Mouse (Mus musculus): ENCODE data around the gene C530008M17Rik. TPM values are rescaled to one million over a fixed set of nuclear protein-coding genes. Genes with fewer than 3 reads are reported as not detected.

Gene C530008M17Rik
- polyA plus RNA-seq, 1 experiment from 2014 or later = 58.3 TPM

- Histone ChIP-seq H3K27me3 (ENCODE audit: control insufficient read depth, insufficient read depth, low read depth, low read length) (no peaks in the 10 kb centered on the region), H3K9ac (ENCODE audit: low read depth, low read length) (no peak overlapping the region; the same call in 1 of the 2 replicates), H3K4me1 (ENCODE audit: control insufficient read depth, insufficient read depth, low read length) (no peaks in the 10 kb centered on the region; the same call in 1 of the 2 replicates), H3K36me3 (ENCODE audit: control insufficient read depth, insufficient read depth, low read length) (no peaks in the 10 kb centered on the region), H3K27ac (ENCODE audit: low read length) (no peak overlapping the region), H3K4me3 (ENCODE audit: low read depth, low read length) (no peak overlapping the region), H3K4me2 (ENCODE audit: low read length) (no peak overlapping the region), H3K9me3 (replicated peaks; ENCODE audit: control insufficient read depth, low read length, poor library complexity, severe bottlenecking) (no peaks in the 10 kb centered on the region)
- 92% methylated on average over 15 of the region's 15 CpGs for WGBS
- no peak for ATAC-seq
These were observed 161.4 kb downstream of the C530008M17Rik start for GRCm38 (mm10) chr5:76817678-76818077.

- Histone ChIP-seq H3K9ac (ENCODE audit: low read depth, low read length) (no peak overlapping the region), H3K4me1 (ENCODE audit: control insufficient read depth, insufficient read depth, low read length) (no peaks in the 10 kb centered on the region; the same call in 1 of the 2 replicates), H3K9me3 (replicated peaks; ENCODE audit: control insufficient read depth, low read length, poor library complexity, severe bottlenecking) (no peaks in the 10 kb centered on the region), H3K36me3 (ENCODE audit: control insufficient read depth, insufficient read depth, low read length) (no peaks in the 10 kb centered on the region), H3K27me3 (ENCODE audit: control insufficient read depth, insufficient read depth, low read depth, low read length) (no peaks in the 10 kb centered on the region), H3K27ac (ENCODE audit: low read length) (no peak overlapping the region), H3K4me3 (ENCODE audit: low read depth, low read length) (no peak overlapping the region), H3K4me2 (ENCODE audit: low read length) (no peak overlapping the region)
- no peak for ATAC-seq
- 88% methylated on average over 6 of the region's 6 CpGs for WGBS
These were observed 162.5 kb downstream of the C530008M17Rik start for GRCm38 (mm10) chr5:76818807-76819206.

GRCm38 (mm10) chr5:76822097-76822496, 165.8 kb downstream of the C530008M17Rik start:
- H3K9me3 ChIP-seq (replicated peaks; ENCODE audit: control insufficient read depth, low read length, poor library complexity, severe bottlenecking) = no peaks in the 10 kb centered on the region
- no peak overlapping the region for H3K4me3 ChIP-seq (ENCODE audit: low read depth, low read length)
- H3K27me3 ChIP-seq (ENCODE audit: control insufficient read depth, insufficient read depth, low read depth, low read length) = no peaks in the 10 kb centered on the region
- no peaks in the 10 kb centered on the region for H3K36me3 ChIP-seq (ENCODE audit: control insufficient read depth, insufficient read depth, low read length)
- H3K4me1 ChIP-seq (ENCODE audit: control insufficient read depth, insufficient read depth, low read length) = no peaks in the 10 kb centered on the region
- H3K4me2 ChIP-seq (ENCODE audit: low read length) = no peak overlapping the region
- H3K9ac ChIP-seq (ENCODE audit: low read depth, low read length) = no peak overlapping the region
- no peak for ATAC-seq
- 87% methylated on average over 15 of the region's 15 CpGs for WGBS
- H3K27ac ChIP-seq (ENCODE audit: low read length) = no peak overlapping the region

- Histone ChIP-seq H3K27ac (ENCODE audit: low read length) (peak overlapping the region; percentile 76), H3K4me1 (ENCODE audit: control insufficient read depth, insufficient read depth, low read length) (no peaks in the 10 kb centered on the region; the same call in 1 of the 2 replicates), H3K36me3 (ENCODE audit: control insufficient read depth, insufficient read depth, low read length) (no peaks in the 10 kb centered on the region), H3K4me3 (ENCODE audit: low read depth, low read length) (no peak overlapping the region), H3K9ac (ENCODE audit: low read depth, low read length) (no peak overlapping the region), H3K27me3 (ENCODE audit: control insufficient read depth, insufficient read depth, low read depth, low read length) (no peaks in the 10 kb centered on the region), H3K9me3 (replicated peaks; ENCODE audit: control insufficient read depth, low read length, poor library complexity, severe bottlenecking) (no peaks in the 10 kb centered on the region), H3K4me2 (ENCODE audit: low read length) (no peak overlapping the region)
- 53% methylated on average over 7 of the region's 7 CpGs for WGBS
- peak; percentile 73 for ATAC-seq
These were observed 172.4 kb downstream of the C530008M17Rik start for GRCm38 (mm10) chr5:76828527-76829240.

- no peak for ATAC-seq
- Histone ChIP-seq H3K4me3 (ENCODE audit: low read depth, low read length) (no peak overlapping the region), H3K4me1 (ENCODE audit: control insufficient read depth, insufficient read depth, low read length) (no peaks in the 10 kb centered on the region; the same call in 1 of the 2 replicates), H3K9ac (ENCODE audit: low read depth, low read length) (no peak overlapping the region), H3K36me3 (ENCODE audit: control insufficient read depth, insufficient read depth, low read length) (no peaks in the 10 kb centered on the region), H3K9me3 (replicated peaks; ENCODE audit: control insufficient read depth, low read length, poor library complexity, severe bottlenecking) (no peaks in the 10 kb centered on the region), H3K27ac (ENCODE audit: low read length) (no peak overlapping the region), H3K27me3 (ENCODE audit: control insufficient read depth, insufficient read depth, low read depth, low read length) (no peaks in the 10 kb centered on the region), H3K4me2 (ENCODE audit: low read length) (no peak overlapping the region)
- 66% methylated on average over 17 of the region's 17 CpGs for WGBS
These were observed 176.4 kb downstream of the C530008M17Rik start for GRCm38 (mm10) chr5:76832529-76833210.

GRCm38 (mm10) chr5:76837018-76837417, 180.7 kb downstream of the C530008M17Rik start:
- no peaks in the 10 kb centered on the region for H3K9me3 ChIP-seq (replicated peaks; ENCODE audit: control insufficient read depth, low read length, poor library complexity, severe bottlenecking)
- ATAC-seq = no peak
- H3K27me3 ChIP-seq (ENCODE audit: control insufficient read depth, insufficient read depth, low read depth, low read length) = no peaks in the 10 kb centered on the region
- 48% methylated on average over 5 of the region's 5 CpGs for WGBS
- H3K4me3 ChIP-seq (ENCODE audit: low read depth, low read length) = no peak overlapping the region
- H3K36me3 ChIP-seq (ENCODE audit: control insufficient read depth, insufficient read depth, low read length) = no peaks in the 10 kb centered on the region
- H3K27ac ChIP-seq (ENCODE audit: low read length) = no peak overlapping the region
- H3K4me2 ChIP-seq (ENCODE audit: low read length) = no peak overlapping the region
- no peaks in the 10 kb centered on the region for H3K4me1 ChIP-seq (ENCODE audit: control insufficient read depth, insufficient read depth, low read length)
- no peak overlapping the region for H3K9ac ChIP-seq (ENCODE audit: low read depth, low read length)

- H3K4me2 ChIP-seq (ENCODE audit: low read length) = no peak overlapping the region
- no peak overlapping the region for H3K27ac ChIP-seq (ENCODE audit: low read length)
- no peaks in the 10 kb centered on the region for H3K36me3 ChIP-seq (ENCODE audit: control insufficient read depth, insufficient read depth, low read length)
- H3K4me1 ChIP-seq (ENCODE audit: control insufficient read depth, insufficient read depth, low read length) = peaks cover 8% of the 10 kb centered on the region; the same call in 1 of the 2 replicates
- 83% methylated on average over 6 of the region's 6 CpGs for WGBS
- no peaks in the 10 kb centered on the region for H3K27me3 ChIP-seq (ENCODE audit: control insufficient read depth, insufficient read depth, low read depth, low read length)
- ATAC-seq = no peak
- H3K9ac ChIP-seq (ENCODE audit: low read depth, low read length) = no peak overlapping the region
- no peaks in the 10 kb centered on the region for H3K9me3 ChIP-seq (replicated peaks; ENCODE audit: control insufficient read depth, low read length, poor library complexity, severe bottlenecking)
- no peak overlapping the region for H3K4me3 ChIP-seq (ENCODE audit: low read depth, low read length)
These were observed 183.5 kb downstream of the C530008M17Rik start for GRCm38 (mm10) chr5:76839786-76840185.

- Histone ChIP-seq H3K9ac (ENCODE audit: low read depth, low read length) (no peak overlapping the region), H3K4me1 (ENCODE audit: control insufficient read depth, insufficient read depth, low read length) (peaks cover 13% of the 10 kb centered on the region; the same call in 1 of the 2 replicates), H3K4me2 (ENCODE audit: low read length) (no peak overlapping the region), H3K27ac (ENCODE audit: low read length) (no peak overlapping the region), H3K4me3 (ENCODE audit: low read depth, low read length) (no peak overlapping the region), H3K9me3 (replicated peaks; ENCODE audit: control insufficient read depth, low read length, poor library complexity, severe bottlenecking) (no peaks in the 10 kb centered on the region), H3K36me3 (ENCODE audit: control insufficient read depth, insufficient read depth, low read length) (no peaks in the 10 kb centered on the region), H3K27me3 (ENCODE audit: control insufficient read depth, insufficient read depth, low read depth, low read length) (no peaks in the 10 kb centered on the region)
- ATAC-seq = no peak
- 87% methylated on average over 2 of the region's 2 CpGs for WGBS
These were observed 185.5 kb downstream of the C530008M17Rik start for GRCm38 (mm10) chr5:76841859-76842258.

GRCm38 (mm10) chr5:76843448-76843847, 187.1 kb downstream of the C530008M17Rik start:
- Histone ChIP-seq H3K9me3 (replicated peaks; ENCODE audit: control insufficient read depth, low read length, poor library complexity, severe bottlenecking) (no peaks in the 10 kb centered on the region), H3K9ac (ENCODE audit: low read depth, low read length) (no peak overlapping the region), H3K4me2 (ENCODE audit: low read length) (no peak overlapping the region), H3K4me3 (ENCODE audit: low read depth, low read length) (no peak overlapping the region), H3K36me3 (ENCODE audit: control insufficient read depth, insufficient read depth, low read length) (no peaks in the 10 kb centered on the region), H3K27ac (ENCODE audit: low read length) (peak overlapping the region; percentile 56; the same call in 1 of the 2 replicates), H3K27me3 (ENCODE audit: control insufficient read depth, insufficient read depth, low read depth, low read length) (no peaks in the 10 kb centered on the region), H3K4me1 (ENCODE audit: control insufficient read depth, insufficient read depth, low read length) (peaks cover 13% of the 10 kb centered on the region; the same call in 1 of the 2 replicates)
- ATAC-seq = peak; percentile 37; the same call in 1 of the 2 replicates
- WGBS = 18% methylated on average over 4 of the region's 4 CpGs
